Mouse (Mus musculus) cortical plate, adult 2 months (tissue): Measurements from ENCODE around the gene Tmem38a. TPM values are rescaled to one million over a fixed set of nuclear protein-coding genes. Genes with fewer than 3 reads are reported as not detected.

Experiments used
- H3K27ac ChIP-seq: fragments of 200-500 bp; 2 replicates; pipeline ENCODE4 v1.5.1; 2012; ENCODE audit warnings: low read length, control low read depth, inconsistent platforms; ENCODE audit not compliant: insufficient read depth
- H3K4me1 ChIP-seq: fragments of 200-500 bp; 2 replicates; pipeline ENCODE4 v1.6.1; 2011; ENCODE audit warnings: low read length; ENCODE audit not compliant: control insufficient read depth, insufficient read depth
- H3K4me3 ChIP-seq: fragments of 200-500 bp; 2 replicates; pipeline ENCODE4 v1.5.1; 2011; ENCODE audit warnings: mild to moderate bottlenecking, low read length, control low read depth; ENCODE audit not compliant: insufficient read depth
- CTCF ChIP-seq: fragments of 200-500 bp; IDR thresholded peaks from 2 replicates; pipeline ENCODE4 v1.5.1; 2011; ENCODE audit warnings: mild to moderate bottlenecking, control low read depth, low read length; ENCODE audit not compliant: insufficient read depth; ENCODE audit errors: extremely low read depth
- POLR2A ChIP-seq: fragments of 200-500 bp; IDR thresholded peaks from 2 replicates; pipeline ENCODE4 v1.6.1; 2011; ENCODE audit warnings: mild to moderate bottlenecking, low read length, control low read depth; ENCODE audit not compliant: insufficient read depth; ENCODE audit errors: extremely low read depth
- polyA plus RNA-seq: library from polyadenylated mRNA; depleted of rRNA; stranded (reverse); fragments of >200 nt; gene quantifications from 2 replicates; pipeline ENCODE4 v1.2.3, GENCODE M21; 2012

Tmem38a gene
- polyA plus RNA-seq, 1 experiment: 175 TPM

DNA sequence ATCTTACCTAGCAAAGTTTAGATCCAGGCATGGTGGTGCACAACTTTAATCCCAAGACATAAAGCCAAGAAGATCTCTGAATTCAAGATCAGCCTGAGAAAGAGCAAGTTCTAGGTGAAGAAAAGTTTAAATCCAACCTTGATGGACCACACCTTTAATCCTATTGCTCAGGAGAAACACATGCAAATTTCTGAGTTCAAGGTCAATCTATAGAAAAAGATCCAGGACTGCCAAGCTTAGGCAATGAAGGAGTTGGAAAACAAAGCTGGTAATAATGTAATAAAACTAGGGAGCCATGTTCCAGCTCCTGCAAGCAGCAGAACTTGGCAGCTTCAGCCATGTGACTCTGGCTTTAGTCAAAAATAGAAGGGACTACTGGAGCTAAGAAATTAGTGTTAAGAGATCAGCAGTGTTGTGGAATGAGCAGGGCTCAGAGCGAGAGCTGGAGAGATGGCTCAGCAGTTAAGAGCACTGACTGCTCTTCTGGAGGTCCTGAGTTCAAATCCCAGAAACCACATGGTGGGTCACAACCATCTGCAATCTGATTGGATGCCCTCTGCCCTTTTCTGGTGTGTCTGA lies 10.7 kb upstream of the Tmem38a start:
- H3K27ac ChIP-seq: no peak overlapping the region
- TF ChIP-seq CTCF: no peak
- no peak for TF ChIP-seq POLR2A
- no peak overlapping the region for H3K4me3 ChIP-seq

GRCm38 (mm10) chr8:72565970-72566369 lies 5.9 kb upstream of the Tmem38a start:
- peaks cover 6% of the 10 kb centered on the region for H3K4me1 ChIP-seq
- H3K27ac ChIP-seq: no peak overlapping the region
- H3K4me3 ChIP-seq: no peak overlapping the region
- no peak for TF ChIP-seq POLR2A

More for the DNA sequence above, 10.7 kb upstream of the Tmem38a start:
- H3K4me1 ChIP-seq: no peaks in the 10 kb centered on the region; the same call in 1 of the 2 replicates

- TF ChIP-seq POLR2A (peak; percentile 84), CTCF (no peak)
- Histone ChIP-seq H3K27ac (peak within 1 kb of the TSS; percentile 94), H3K4me3 (peak within 1 kb of the TSS; percentile 97), H3K4me1 (peaks cover 6% of the 10 kb centered on the region)
These were observed 933 bp upstream of the Tmem38a start, which contains the start of gene Smim7 for GRCm38 (mm10) chr8:72570633-72571610. Smim7 (minus strand) TSS chr8:72571088.

- TF ChIP-seq POLR2A: no peak
- no peak for TF ChIP-seq CTCF
- peak overlapping the region; percentile 94 for H3K27ac ChIP-seq
These were observed 652 bp downstream of the Tmem38a start for GRCm38 (mm10) chr8:72572507-72572906.

GRCm38 (mm10) chr8:72573450-72573849 lies 1.6 kb downstream of the Tmem38a start:
- TF ChIP-seq POLR2A (no peak), CTCF (no peak)
- peak overlapping the region; percentile 21 for H3K4me3 ChIP-seq
- peaks cover 6% of the 10 kb centered on the region for H3K4me1 ChIP-seq
- no peak overlapping the region for H3K27ac ChIP-seq

More at GRCm38 (mm10) chr8:72572507-72572906, 652 bp downstream of the Tmem38a start:
- Histone ChIP-seq H3K4me3 (peak overlapping the region; percentile 97), H3K4me1 (peaks cover 6% of the 10 kb centered on the region)

DNA sequence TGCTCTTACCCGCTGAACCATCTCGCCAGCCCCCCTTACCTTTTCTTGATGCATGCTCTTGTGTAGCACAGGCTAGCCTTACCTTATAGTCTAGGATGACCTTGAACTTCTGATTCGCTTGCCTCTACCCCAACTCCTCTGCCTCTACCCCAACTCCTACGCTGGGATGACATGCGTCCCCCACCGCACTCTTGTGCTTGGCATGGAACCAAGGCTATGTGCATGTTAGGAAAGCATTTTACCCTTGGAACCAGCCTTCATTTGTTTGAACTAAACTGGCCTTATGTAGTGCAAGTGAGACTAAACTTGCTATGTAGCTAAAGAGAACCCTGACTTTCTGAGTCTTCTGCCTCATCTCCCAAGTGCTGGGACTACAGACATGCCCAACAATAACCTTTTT lies 4.1 kb downstream of the Tmem38a start:
- Histone ChIP-seq H3K27ac (no peak overlapping the region), H3K4me1 (no peaks in the 10 kb centered on the region), H3K4me3 (no peak overlapping the region)
- TF ChIP-seq POLR2A (no peak), CTCF (no peak)

DNA sequence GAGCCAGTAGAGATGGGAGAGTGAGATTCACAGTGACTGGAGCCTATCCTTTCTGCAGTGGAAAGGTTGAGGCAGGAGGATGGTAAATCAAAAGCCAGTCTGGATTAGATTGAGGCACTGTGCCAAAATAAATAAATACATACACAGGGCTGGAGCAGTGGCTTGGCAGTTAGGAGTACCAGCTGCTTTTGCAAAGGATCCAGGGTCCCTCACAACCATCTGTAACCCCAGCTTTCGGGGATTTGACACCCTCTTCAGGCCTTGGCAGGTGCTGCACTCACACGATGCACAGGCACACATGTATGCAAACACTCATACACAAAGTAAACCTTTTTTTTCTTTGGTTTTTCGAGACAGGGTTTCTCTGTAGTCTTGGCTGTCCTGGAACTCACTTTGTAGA lies 5.4 kb downstream of the Tmem38a start:
- TF ChIP-seq CTCF (no peak), POLR2A (no peak)
- no peak overlapping the region for H3K27ac ChIP-seq

DNA sequence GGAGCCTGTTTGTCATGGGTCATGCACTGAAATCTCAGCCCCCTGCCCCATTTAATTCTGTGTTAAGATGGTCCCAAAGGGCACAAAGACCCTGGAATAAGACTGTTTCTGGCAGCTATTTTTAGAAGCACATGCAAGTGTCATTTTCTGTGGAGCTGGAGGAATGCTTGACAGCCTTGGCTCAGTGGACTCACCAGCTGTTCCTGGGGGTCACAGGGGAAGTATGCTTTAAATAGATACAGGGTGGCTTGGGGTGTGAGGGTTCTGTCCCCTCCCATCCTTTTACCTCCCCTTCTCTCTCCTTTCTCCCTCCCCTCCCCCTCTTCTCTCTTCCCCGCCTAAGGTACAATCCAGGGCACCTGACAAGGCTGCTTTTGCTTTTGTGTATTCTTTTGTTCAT lies 6.1 kb downstream of the Tmem38a start:
- Histone ChIP-seq H3K27ac (no peak overlapping the region), H3K4me1 (no peaks in the 10 kb centered on the region), H3K4me3 (no peak overlapping the region)
- TF ChIP-seq POLR2A: no peak
- TF ChIP-seq CTCF: no peak

More for the DNA sequence above, 5.4 kb downstream of the Tmem38a start:
- H3K4me3 ChIP-seq: no peak overlapping the region
- no peaks in the 10 kb centered on the region for H3K4me1 ChIP-seq

GRCm38 (mm10) chr8:72579374-72579773 lies 7.5 kb downstream of the Tmem38a start:
- Histone ChIP-seq H3K4me1 (no peaks in the 10 kb centered on the region), H3K27ac (no peak overlapping the region), H3K4me3 (no peak overlapping the region)
- no peak for TF ChIP-seq POLR2A
- TF ChIP-seq CTCF: no peak

DNA sequence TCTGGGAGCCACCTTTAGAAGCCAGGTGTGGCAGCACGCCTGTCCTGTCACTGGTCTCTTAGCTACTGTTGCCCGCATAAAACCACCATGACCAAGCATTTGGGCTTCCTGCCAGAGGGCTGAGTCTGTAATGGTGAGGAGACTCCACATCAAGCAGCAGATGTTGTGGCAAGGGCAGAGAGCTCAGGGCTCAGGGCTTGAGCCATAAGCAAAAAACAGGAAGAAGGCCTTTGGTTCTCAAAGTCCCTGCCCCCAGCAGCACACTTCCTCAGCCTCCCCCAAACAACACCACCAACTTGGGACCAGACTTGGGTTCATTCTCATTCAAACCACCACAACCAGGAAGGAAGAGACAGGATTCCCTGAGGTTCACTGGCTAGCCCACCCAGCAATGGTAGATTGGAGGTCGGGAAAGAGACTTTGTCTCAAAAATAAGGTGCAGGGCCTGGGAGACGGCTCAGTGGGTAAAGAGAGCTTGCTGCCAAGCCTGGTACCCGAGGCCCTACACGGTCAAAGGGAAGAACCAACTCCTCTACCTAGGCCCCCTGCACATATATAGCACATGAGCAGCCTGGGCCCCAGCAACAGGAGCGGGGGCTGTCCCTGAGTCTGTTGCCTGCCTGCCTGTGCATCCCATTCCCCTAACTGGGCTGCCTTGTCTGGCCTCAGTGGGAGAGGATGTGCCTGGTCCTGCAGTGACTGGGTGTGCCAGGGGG lies 11.4 kb downstream of the Tmem38a start:
- Histone ChIP-seq H3K27ac (no peak overlapping the region), H3K4me3 (no peak overlapping the region), H3K4me1 (peaks cover 3% of the 10 kb centered on the region; the same call in 1 of the 2 replicates)
- TF ChIP-seq CTCF (no peak), POLR2A (no peak)
